Mouse (Mus musculus): ENCODE results near the gene Gpr68. TPM values are rescaled to one million over a fixed set of nuclear protein-coding genes. Genes with fewer than 3 reads are reported as not detected.

Gene Gpr68
- total RNA-seq, 2 experiments from 2014 or later, result 20.1 to 22.2 TPM

- no peak overlapping the region for H3K27ac ChIP-seq
- no peak overlapping the region for H3K4me3 ChIP-seq
- no peak for DNase-seq (ENCODE audit: low spot score in 2 of 2)
- TF ChIP-seq CTCF (conservative IDR thresholded peaks at IDR 0.05), result no peak
Measured at GRCm38 (mm10) chr12:100937441-100938360, 29.7 kb upstream of the Gpr68 start.

- TF ChIP-seq CTCF (conservative IDR thresholded peaks at IDR 0.05), result no peak
- DNase-seq (ENCODE audit: low spot score in 2 of 2), result no peak
- Histone ChIP-seq H3K27ac (no peak overlapping the region), H3K4me3 (no peak overlapping the region)
Measured at GRCm38 (mm10) chr12:100936737-100937136, 28.7 kb upstream of the Gpr68 start.

GRCm38 (mm10) chr12:100936116-100936515 is 28.1 kb upstream of the Gpr68 start:
- peak; percentile 61 to 84 for DNase-seq (ENCODE audit: low spot score in 2 of 2)
- H3K27ac ChIP-seq, result no peak overlapping the region
- H3K4me3 ChIP-seq, result no peak overlapping the region
- peak; percentile 94 for TF ChIP-seq CTCF (conservative IDR thresholded peaks at IDR 0.05)

- Histone ChIP-seq H3K4me3 (no peak overlapping the region), H3K27ac (no peak overlapping the region)
- DNase-seq (ENCODE audit: low spot score in 2 of 2), result no peak
- no peak for TF ChIP-seq CTCF (conservative IDR thresholded peaks at IDR 0.05)
Measured at GRCm38 (mm10) chr12:100934796-100935195, 26.8 kb upstream of the Gpr68 start.

- DNase-seq (ENCODE audit: low spot score in 2 of 2), result no peak
- H3K27ac ChIP-seq, result no peak overlapping the region
- H3K4me3 ChIP-seq, result no peak overlapping the region
- TF ChIP-seq CTCF (conservative IDR thresholded peaks at IDR 0.05), result no peak
Measured at GRCm38 (mm10) chr12:100931653-100932052, 23.7 kb upstream of the Gpr68 start.

- no peak for TF ChIP-seq CTCF (conservative IDR thresholded peaks at IDR 0.05)
- DNase-seq (ENCODE audit: low spot score in 2 of 2), result no peak
- Histone ChIP-seq H3K4me3 (no peak overlapping the region), H3K27ac (no peak overlapping the region)
Measured at GRCm38 (mm10) chr12:100928286-100928685, 20.3 kb upstream of the Gpr68 start.

- Histone ChIP-seq H3K4me3 (no peak overlapping the region), H3K27ac (peak overlapping the region; percentile 11; the same call in 1 of the 2 replicates)
- peak; percentile 76 to 90 for DNase-seq (ENCODE audit: low spot score in 2 of 2)
- TF ChIP-seq CTCF (conservative IDR thresholded peaks at IDR 0.05), result peak; percentile 83
Measured at GRCm38 (mm10) chr12:100925644-100926619, 17.9 kb upstream of the Gpr68 start.

GRCm38 (mm10) chr12:100924646-100925339 is 16.8 kb upstream of the Gpr68 start:
- H3K4me3 ChIP-seq, result no peak overlapping the region
- DNase-seq (ENCODE audit: low spot score in 2 of 2), result no peak
- no peak overlapping the region for H3K27ac ChIP-seq
- TF ChIP-seq CTCF (conservative IDR thresholded peaks at IDR 0.05), result no peak

GRCm38 (mm10) chr12:100910731-100911130 is 2.7 kb upstream of the Gpr68 start:
- Histone ChIP-seq H3K4me3 (no peak overlapping the region), H3K27ac (peak overlapping the region; percentile 72)
- TF ChIP-seq CTCF (conservative IDR thresholded peaks at IDR 0.05), result no peak
- peak; percentile 22 to 23 for DNase-seq (ENCODE audit: low spot score in 2 of 2)

GRCm38 (mm10) chr12:100909765-100910164 is 1.8 kb upstream of the Gpr68 start:
- DNase-seq (ENCODE audit: low spot score in 2 of 2), result peak in 1 of 2 experiments; percentile 46
- Histone ChIP-seq H3K4me3 (no peak overlapping the region), H3K27ac (peak overlapping the region; percentile 72)
- no peak for TF ChIP-seq CTCF (conservative IDR thresholded peaks at IDR 0.05)

GRCm38 (mm10) chr12:100908298-100909034 is 468 bp upstream of the Gpr68 start:
- H3K27ac ChIP-seq, result peak overlapping the region; percentile 59
- no peak for TF ChIP-seq CTCF (conservative IDR thresholded peaks at IDR 0.05)
- peak overlapping the region; percentile 57 for H3K4me3 ChIP-seq
- DNase-seq (ENCODE audit: low spot score in 2 of 2), result no peak

GRCm38 (mm10) chr12:100906861-100907260 is 1.1 kb downstream of the Gpr68 start:
- H3K4me3 ChIP-seq, result no peak overlapping the region
- no peak for DNase-seq (ENCODE audit: low spot score in 2 of 2)
- no peak for TF ChIP-seq CTCF (conservative IDR thresholded peaks at IDR 0.05)
- no peak overlapping the region for H3K27ac ChIP-seq

Measured in layer of hippocampus, adult 2 months (tissue).